Mouse (Mus musculus) G1E (cell line): ENCODE results near the gene 4930518I15Rik.

ENCODE experiments used
- CTCF ChIP-seq: IDR thresholded peaks from 2 replicates; pipeline ENCODE4 v1.5.1; 2012; ENCODE audit warnings: low read depth, low read length, inconsistent platforms, mixed read lengths
- GATA1 ChIP-seq: IDR thresholded peaks from 2 replicates; pipeline ENCODE4 v1.6.1; 2012; ENCODE audit warnings: borderline replicate concordance, low read length, inconsistent platforms, mixed read lengths
- GATA2 ChIP-seq: IDR thresholded peaks from 2 replicates; pipeline ENCODE4 v1.6.1; 2012; ENCODE audit warnings: low read depth, low read length, inconsistent platforms, borderline replicate concordance
- POLR2AphosphoS5 ChIP-seq: IDR thresholded peaks from 2 replicates; pipeline ENCODE4 v1.6.1; 2012; ENCODE audit warnings: low read depth, low read length, inconsistent platforms; ENCODE audit not compliant: insufficient replicate concordance
- TAL1 ChIP-seq: conservative IDR thresholded peaks from 2 replicates; pipeline ENCODE4 v1.6.1; 2012; ENCODE audit warnings: low read depth, low read length, inconsistent platforms, mixed read lengths

- TF ChIP-seq CTCF (no peak), TAL1 (no peak), GATA1 (no peak), POLR2AphosphoS5 (no peak), GATA2 (no peak)
Observed at GRCm38 (mm10) chr2:156896384-156896914, 38.7 kb upstream of the 4930518I15Rik start.
